1 mouse cellular context compared by ENCODE assay signal in the genomic region with DNA sequence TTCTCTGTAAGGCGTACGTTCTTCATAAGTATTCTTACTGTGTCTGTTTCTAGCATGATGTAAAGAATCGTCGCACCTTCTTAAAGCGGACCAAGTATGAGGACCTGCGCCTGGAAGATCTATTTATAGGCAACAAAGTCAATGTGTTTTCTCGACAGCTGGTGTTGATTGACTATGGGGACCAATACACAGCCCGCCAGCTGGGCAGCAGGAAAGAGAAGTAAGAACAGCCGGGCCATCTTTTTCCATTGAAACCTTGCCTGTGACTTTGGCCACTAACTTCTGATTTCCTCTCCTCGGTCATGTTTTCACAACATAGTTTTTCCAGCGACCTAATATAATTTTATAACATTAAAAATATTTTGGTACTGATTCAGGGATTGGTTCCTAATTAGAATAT.
TF ChIP-seq lines count a peak whose summit lies in the region.

No protein-coding gene starts in this region.

TF ChIP-seq in CH12.LX, 34 proteins besides CTCF, POLR2A, EP300 and RAD21 (continued from another document):
- TF ChIP-seq USF1 (IDR thresholded peaks at IDR 0.05; ENCODE audit: low read depth, low read length) (no peak), IRF4 (IDR thresholded peaks at IDR 0.05; ENCODE audit: low read depth, low read length) (peak; percentile 94), MYC (IDR thresholded peaks at IDR 0.05; ENCODE audit: low read depth, low read length) (no peak), GABPA (IDR thresholded peaks at IDR 0.05; ENCODE audit: insufficient replicate concordance, low read depth, low read length) (no peak), CHD2 (IDR thresholded peaks at IDR 0.05; ENCODE audit: low read length) (peak; percentile 45; the same call in 1 of the 2 replicates), KAT2A (IDR thresholded peaks at IDR 0.05; ENCODE audit: insufficient replicate concordance, low read length) (no peak), SIN3A (IDR thresholded peaks at IDR 0.05; ENCODE audit: low read length) (peak; percentile 68), POLR2AphosphoS2 (IDR thresholded peaks at IDR 0.05; ENCODE audit: low read depth, low read length) (no peak), HCFC1 (IDR thresholded peaks at IDR 0.05; ENCODE audit: low read depth, low read length) (no peak), MAFK (IDR thresholded peaks at IDR 0.05; ENCODE audit: insufficient replicate concordance, low read length) (no peak), UBTF (IDR thresholded peaks at IDR 0.05; ENCODE audit: low read depth, low read length) (no peak), NRF1 (IDR thresholded peaks at IDR 0.05; ENCODE audit: low read depth, low read length) (no peak), USF2 (conservative IDR thresholded peaks at IDR 0.05; ENCODE audit: low read depth, low read length) (no peak), BHLHE40 (IDR thresholded peaks at IDR 0.05; ENCODE audit: low read depth, low read length) (peak; percentile 61; the same call in 1 of the 2 replicates), JUND (conservative IDR thresholded peaks at IDR 0.05; ENCODE audit: low read depth, low read length) (no peak), NELFE (IDR thresholded peaks at IDR 0.05; ENCODE audit: low read depth, low read length) (no peak), ELF1 (IDR thresholded peaks at IDR 0.05; ENCODE audit: low read depth, low read length) (no peak)
TF ChIP-seq in CH12.LX: peak in this region for 7.
